In the genomic region with DNA sequence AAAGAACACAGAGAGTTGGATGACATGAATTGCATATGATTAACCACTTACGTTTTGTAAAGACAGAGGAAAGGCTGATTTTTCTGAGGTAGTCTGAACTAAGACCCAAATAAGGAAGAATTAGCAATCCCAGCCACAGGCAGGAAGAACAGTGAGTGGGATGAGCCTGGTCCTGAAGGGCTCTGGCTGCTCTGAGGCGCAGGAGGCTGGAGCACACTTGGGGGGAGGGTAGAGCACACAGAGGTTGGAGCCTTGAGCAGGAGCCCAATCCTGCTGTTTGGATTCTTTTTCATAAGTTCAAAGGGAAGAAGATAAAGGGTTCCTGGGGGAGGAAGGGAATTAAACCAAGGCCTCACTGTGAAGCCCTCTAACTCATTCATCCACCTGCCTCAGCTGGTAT, we compare ENCODE assay signal across 28 mouse cellular contexts. TPM values are rescaled to one million over a fixed set of nuclear protein-coding genes. Genes with fewer than 3 reads are reported as not detected.
DNase-seq lines count a peak whose midpoint lies in the region; TF ChIP-seq lines count a peak whose summit lies in the region.
"Had no signal": no experiment of that assay in that cellular context is flagged by ENCODE, and none has a peak within 500 bp of the region (broad histone marks: within the 10 kb centered on the region; RNA-seq: fewer than 3 reads in every experiment).

No protein-coding gene starts in this region.

- peak overlapping the region; percentile 60; the same call in 1 of the 2 replicates for H3K27ac ChIP-seq in embryonic fibroblast, embryonic 13.5 days (ENCODE audit: insufficient read depth, low read length)
- H3K27ac ChIP-seq: embryonic facial prominence, embryonic 12.5 days; embryonic facial prominence, embryonic 15.5 days; forebrain, embryonic 12.5 days; forebrain, embryonic 15.5 days; heart, embryonic 15.5 days; hindbrain, embryonic 10.5 days; hindbrain, embryonic 13.5 days; intestine, embryonic 15.5 days had no signal

- TF ChIP-seq CTCF in embryonic fibroblast, embryonic 13.5 days (IDR thresholded peaks at IDR 0.05; ENCODE audit: borderline replicate concordance, insufficient read depth, low read length): no peak

- TF ChIP-seq POLR2A in embryonic fibroblast, embryonic 13.5 days (IDR thresholded peaks at IDR 0.05; ENCODE audit: low read depth, low read length): no peak

- H3K4me3 ChIP-seq in embryonic fibroblast, embryonic 13.5 days (ENCODE audit: insufficient read depth, low read length): no peak overlapping the region
- H3K4me3 ChIP-seq: embryonic facial prominence, embryonic 12.5 days; embryonic facial prominence, embryonic 15.5 days; erythroblast, embryonic 14.5 days; forebrain, embryonic 12.5 days; forebrain, embryonic 15.5 days; heart, embryonic 12.5 days; heart, embryonic 15.5 days; hindbrain, embryonic 10.5 days; hindbrain, embryonic 13.5 days; intestine, embryonic 15.5 days had no signal

- DNase-seq in adrenal gland, postnatal 10 days: peak; percentile 50
- no peak for DNase-seq in adrenal gland, postnatal 4 days (ENCODE audit: low spot score in 2 of 2)
- peak; percentile 20 for DNase-seq in embryo, embryonic 10 days (ENCODE audit: low spot score)
- no peak for DNase-seq in embryo, embryonic 11 days
- peak; percentile 68 for DNase-seq in ovary, adult 18-20 months (ENCODE audit: low spot score)
- no peak for DNase-seq in ovary, postnatal 14 days (ENCODE audit: low spot score)
- DNase-seq: B cell, adult 2 months; cerebellum, adult 11-12 months; cerebellum, adult 8-10 months; cerebellum, postnatal 36 days; gastrocnemius, postnatal 25 days; heart, adult 18-20 months; heart, postnatal 10 days; heart, postnatal 36 days had no signal

- H3K4me1 ChIP-seq in embryonic fibroblast, embryonic 13.5 days (ENCODE audit: control insufficient read depth, insufficient read depth, low read length): peaks cover 4% of the 10 kb centered on the region; the same call in 1 of the 2 replicates

RNA-seq across cellular contexts. Expression of a gene that starts 1.9 kb away (rescaled TPM):
- 100 to 1,000 TPM; 353 to 427 TPM for total RNA-seq in adrenal gland, postnatal 10 days (2021)
- total RNA-seq in adrenal gland, postnatal 4 days (2021): 100 to 1,000 TPM; 532 to 566 TPM
- 100 and 151 TPM in 2 replicates for polyA plus RNA-seq in embryonic fibroblast, embryonic 13.5 days (2011; ENCODE audit: insufficient read length, low read depth, missing spikeins)

RNA-seq across cellular contexts. Expression of a gene that starts 47.8 kb away (rescaled TPM):
- 10 to 100 TPM; 34.8 to 39.6 TPM for total RNA-seq in adrenal gland, postnatal 10 days (2021)
- 10 to 100 TPM; 29.6 to 34.1 TPM for total RNA-seq in adrenal gland, postnatal 4 days (2021)
- polyA plus RNA-seq in embryonic fibroblast, embryonic 13.5 days (2011; ENCODE audit: insufficient read length, low read depth, missing spikeins): 27.4 and 30.8 TPM in 2 replicates

RNA-seq across cellular contexts. Expression of a gene that starts 55.1 kb away (rescaled TPM):
- 1 to 10 TPM in 1 of 2 experiments, under 1 TPM in 1; 0.78 to 1.1 TPM for total RNA-seq in adrenal gland, postnatal 10 days (2021)
- total RNA-seq in adrenal gland, postnatal 4 days (2021): 1 to 10 TPM; 1.3 to 2.6 TPM
- polyA plus RNA-seq in embryonic fibroblast, embryonic 13.5 days (2011; ENCODE audit: insufficient read length, low read depth, missing spikeins): 0.60 and 0.76 TPM in 2 replicates
- total RNA-seq: CH12.LX; gastrocnemius, adult 8-10 months; gastrocnemius, postnatal 25 days; heart, adult 18-20 months; heart, postnatal 36 days had no signal
- polyA plus RNA-seq: embryonic facial prominence, embryonic 15.5 days; erythroblast, embryonic 14.5 days; G1E had no signal

Comparison
In these comparisons a context has a peak if more than half of its experiments do, and no peak if none do; other contexts are left out.
1. DNase-seq: peak in adrenal gland, postnatal 10 days (single experiment), embryo, embryonic 10 days (single experiment) and ovary, adult 18-20 months (single experiment); none in adrenal gland, postnatal 4 days (0 of 2), embryo, embryonic 11 days (single experiment) and ovary, postnatal 14 days (single experiment).